ENCODE assay signal across 19 mouse cellular contexts in genomic region chr2:136620309-136620708, GRCm38 (mm10).
"Had no signal": no experiment of that assay in that cellular context is flagged by ENCODE, and none has a peak within 500 bp of the region (broad histone marks: within the 10 kb centered on the region; RNA-seq: fewer than 3 reads in every experiment).

No protein-coding gene starts in this region.

- DNase-seq: lung, adult 2 months; lung, postnatal 4 days; midbrain, embryonic 14.5 days; retina, postnatal 1 day; right cerebral cortex, adult 18-20 months; right cerebral cortex, postnatal 25 days; right cerebral cortex, postnatal 4 days; spleen, adult 18-20 months; thymus, adult 18-20 months; thymus, postnatal 25 days; thymus, postnatal 4 days had no signal

- H3K27me3 ChIP-seq: liver, embryonic 12.5 days; midbrain, embryonic 12.5 days; neural tube, embryonic 13.5 days; neural tube, embryonic 15.5 days had no signal

- H3K4me2 ChIP-seq: liver, embryonic 12.5 days; midbrain, embryonic 12.5 days; neural tube, embryonic 13.5 days; neural tube, embryonic 15.5 days had no signal

- ATAC-seq: liver, embryonic 12.5 days; midbrain, embryonic 16.5 days had no signal

- H3K9me3 ChIP-seq: liver, embryonic 12.5 days; midbrain, embryonic 10.5 days; midbrain, embryonic 12.5 days; neural tube, embryonic 13.5 days; neural tube, embryonic 15.5 days had no signal

- H3K27ac ChIP-seq: liver, embryonic 12.5 days; liver, embryonic 14.5 days; midbrain, embryonic 10.5 days; midbrain, embryonic 12.5 days; neural tube, embryonic 13.5 days; neural tube, embryonic 15.5 days had no signal

- H3K36me3 ChIP-seq: liver, embryonic 12.5 days; midbrain, embryonic 10.5 days; midbrain, embryonic 12.5 days; neural tube, embryonic 13.5 days; neural tube, embryonic 15.5 days had no signal

- H3K4me1 ChIP-seq: liver, embryonic 12.5 days; midbrain, embryonic 12.5 days; neural tube, embryonic 15.5 days had no signal

- H3K4me3 ChIP-seq: liver, embryonic 12.5 days; midbrain, embryonic 10.5 days; midbrain, embryonic 12.5 days; myocyte; neural tube, embryonic 13.5 days; neural tube, embryonic 15.5 days had no signal

- H3K9ac ChIP-seq: liver, embryonic 12.5 days; liver, embryonic 14.5 days; midbrain, embryonic 12.5 days; neural tube, embryonic 13.5 days; neural tube, embryonic 15.5 days had no signal
